Mouse (Mus musculus): ENCODE measurements at regions not wholly inside any gene's neighbourhood (a gene's known extent, or its start where the extent isn't known, plus 50 kb on each side); places are given as distances from the start of the nearest gene placed in this dataset.

DNA sequence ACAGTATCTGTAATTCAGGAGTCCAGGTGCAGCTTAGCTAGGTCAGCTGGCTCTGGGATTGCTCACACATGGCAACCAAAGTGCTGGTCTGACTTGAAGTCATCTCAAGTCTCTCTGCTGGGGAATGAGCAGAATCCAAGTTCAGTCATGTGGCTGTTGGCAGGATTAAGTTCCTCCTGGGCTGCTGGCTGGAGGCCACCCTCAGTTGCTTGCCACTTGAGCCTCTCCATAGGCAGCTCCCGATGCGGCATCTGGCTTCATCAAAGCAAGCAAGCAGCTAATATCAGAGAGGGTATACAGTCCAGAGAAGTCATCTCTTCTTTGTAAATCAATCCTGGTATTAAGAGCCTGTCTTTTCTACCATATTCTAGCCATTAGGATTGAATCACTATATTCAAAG, 714.3 kb downstream of the Nedd1 start:
- Histone ChIP-seq H3K27ac (replicated peaks) (no peak overlapping the region), H3K4me1 (no peaks in the 10 kb centered on the region; the same call in 1 of the 2 replicates), H3K4me3 (no peak overlapping the region), H3K36me3 (replicated peaks) (no peaks in the 10 kb centered on the region), H3K27me3 (replicated peaks; ENCODE audit: low read depth, poor library complexity, severe bottlenecking) (no peaks in the 10 kb centered on the region), H3K9me3 (no peaks in the 10 kb centered on the region)
- DNase-seq (ENCODE audit: low spot score), result no peak
- WGBS, result 88% methylated on average over 2 of the region's 2 CpGs

- Histone ChIP-seq H3K36me3 (replicated peaks) (no peaks in the 10 kb centered on the region), H3K4me1 (no peaks in the 10 kb centered on the region; the same call in 1 of the 2 replicates), H3K27ac (replicated peaks) (no peak overlapping the region), H3K9me3 (no peaks in the 10 kb centered on the region), H3K4me3 (no peak overlapping the region), H3K27me3 (replicated peaks; ENCODE audit: low read depth, poor library complexity, severe bottlenecking) (no peaks in the 10 kb centered on the region)
- DNase-seq (ENCODE audit: low spot score), result no peak
- 52% methylated on average over 3 of the region's 3 CpGs for WGBS
Measured at GRCm38 (mm10) chr10:92006467-92006866, 715.8 kb downstream of the Nedd1 start.

DNA sequence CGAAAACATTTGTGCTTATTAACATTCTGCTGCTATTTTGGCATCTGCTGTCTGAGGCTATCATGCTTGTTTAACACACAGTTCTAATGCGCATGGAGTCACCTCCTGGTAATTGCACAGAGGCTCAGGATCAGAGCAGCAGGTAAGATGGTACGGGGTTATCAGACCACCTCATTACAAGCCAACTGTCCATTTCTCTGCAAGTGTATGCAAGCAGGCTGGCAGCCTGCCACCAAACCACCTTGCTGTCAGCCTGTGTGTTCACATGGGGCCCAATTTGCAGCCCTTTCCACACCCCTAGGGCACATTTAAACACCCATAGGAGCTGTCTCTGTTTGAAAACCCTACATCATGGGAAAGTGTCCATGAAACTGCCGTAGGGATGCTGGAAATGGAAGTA, 731.2 kb downstream of the Nedd1 start:
- no peaks in the 10 kb centered on the region for H3K9me3 ChIP-seq
- no peaks in the 10 kb centered on the region for H3K27me3 ChIP-seq (replicated peaks; ENCODE audit: low read depth, poor library complexity, severe bottlenecking)
- H3K4me3 ChIP-seq, result no peak overlapping the region
- H3K36me3 ChIP-seq (replicated peaks), result no peaks in the 10 kb centered on the region
- no peak overlapping the region for H3K27ac ChIP-seq (replicated peaks)
- H3K4me1 ChIP-seq, result no peaks in the 10 kb centered on the region
- WGBS, result 83% methylated on average over 4 of the region's 4 CpGs
- no peak for DNase-seq (ENCODE audit: low spot score)

DNA sequence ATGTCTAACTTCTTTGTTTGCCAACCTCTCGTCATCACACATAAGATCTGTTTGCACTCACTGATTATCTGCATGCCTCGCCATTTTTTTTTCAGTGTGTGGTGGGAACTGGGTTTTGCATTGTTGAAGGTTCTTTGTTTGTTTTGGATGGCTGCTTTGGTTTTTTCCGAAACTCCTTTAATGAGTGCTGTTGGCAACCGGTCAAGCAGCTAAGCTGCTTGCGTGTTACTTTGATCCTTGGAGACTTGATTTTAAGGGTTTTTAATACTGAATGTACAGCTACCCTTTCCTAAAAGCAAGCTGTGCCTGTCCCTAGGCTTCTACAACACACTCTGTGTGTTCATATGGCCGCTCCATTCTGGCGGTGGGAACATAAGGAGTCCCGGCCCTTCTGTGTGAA, 733.9 kb downstream of the Nedd1 start:
- Histone ChIP-seq H3K27me3 (replicated peaks; ENCODE audit: low read depth, poor library complexity, severe bottlenecking) (no peaks in the 10 kb centered on the region), H3K4me1 (no peaks in the 10 kb centered on the region), H3K27ac (replicated peaks) (no peak overlapping the region), H3K4me3 (no peak overlapping the region), H3K9me3 (no peaks in the 10 kb centered on the region), H3K36me3 (replicated peaks) (no peaks in the 10 kb centered on the region)
- WGBS, result 76% methylated on average over 8 of the region's 8 CpGs
- DNase-seq (ENCODE audit: low spot score), result no peak

GRCm38 (mm10) chr10:91979841-91980240, 742.4 kb downstream of the Nedd1 start:
- no peaks in the 10 kb centered on the region for H3K9me3 ChIP-seq
- H3K27me3 ChIP-seq (replicated peaks; ENCODE audit: low read depth, poor library complexity, severe bottlenecking), result no peaks in the 10 kb centered on the region
- no peaks in the 10 kb centered on the region for H3K36me3 ChIP-seq (replicated peaks)
- 93% methylated on average over 2 of the region's 2 CpGs for WGBS
- H3K4me3 ChIP-seq, result no peak overlapping the region
- DNase-seq (ENCODE audit: low spot score), result no peak
- H3K27ac ChIP-seq (replicated peaks), result no peak overlapping the region
- no peaks in the 10 kb centered on the region for H3K4me1 ChIP-seq

DNA sequence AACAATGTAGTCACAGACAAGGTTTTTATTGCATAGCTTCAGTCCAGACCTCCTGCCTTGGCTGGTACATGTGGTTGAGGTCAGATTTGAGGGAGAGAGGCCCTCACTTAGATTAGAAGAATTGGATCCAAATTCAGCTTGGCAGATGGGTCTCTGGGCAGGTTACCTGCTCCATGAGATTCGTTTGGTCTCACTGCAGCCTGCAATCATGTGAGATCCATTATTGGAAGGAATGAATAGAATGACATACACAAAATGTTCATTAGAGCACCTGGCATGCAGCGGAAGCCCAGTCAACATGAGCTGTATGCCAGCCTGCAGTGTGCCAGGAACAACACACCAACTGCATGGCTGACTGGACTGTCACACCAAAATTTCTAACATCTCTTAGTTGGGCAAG, 750.3 kb downstream of the Nedd1 start:
- Histone ChIP-seq H3K27ac (replicated peaks) (no peak overlapping the region), H3K4me1 (no peaks in the 10 kb centered on the region), H3K9me3 (no peaks in the 10 kb centered on the region), H3K36me3 (replicated peaks) (no peaks in the 10 kb centered on the region), H3K4me3 (no peak overlapping the region), H3K27me3 (replicated peaks; ENCODE audit: low read depth, poor library complexity, severe bottlenecking) (no peaks in the 10 kb centered on the region)
- DNase-seq (ENCODE audit: low spot score), result no peak
- WGBS, result 87% methylated on average over 2 of the region's 2 CpGs

GRCm38 (mm10) chr10:91967570-91968310, 754.5 kb downstream of the Nedd1 start:
- H3K4me3 ChIP-seq, result no peak overlapping the region
- 86% methylated on average over 18 of the region's 18 CpGs for WGBS
- H3K36me3 ChIP-seq (replicated peaks), result no peaks in the 10 kb centered on the region
- no peaks in the 10 kb centered on the region for H3K27me3 ChIP-seq (replicated peaks; ENCODE audit: low read depth, poor library complexity, severe bottlenecking)
- H3K27ac ChIP-seq (replicated peaks), result no peak overlapping the region
- H3K4me1 ChIP-seq, result no peaks in the 10 kb centered on the region
- DNase-seq (ENCODE audit: low spot score), result no peak
- H3K9me3 ChIP-seq, result no peaks in the 10 kb centered on the region

DNA sequence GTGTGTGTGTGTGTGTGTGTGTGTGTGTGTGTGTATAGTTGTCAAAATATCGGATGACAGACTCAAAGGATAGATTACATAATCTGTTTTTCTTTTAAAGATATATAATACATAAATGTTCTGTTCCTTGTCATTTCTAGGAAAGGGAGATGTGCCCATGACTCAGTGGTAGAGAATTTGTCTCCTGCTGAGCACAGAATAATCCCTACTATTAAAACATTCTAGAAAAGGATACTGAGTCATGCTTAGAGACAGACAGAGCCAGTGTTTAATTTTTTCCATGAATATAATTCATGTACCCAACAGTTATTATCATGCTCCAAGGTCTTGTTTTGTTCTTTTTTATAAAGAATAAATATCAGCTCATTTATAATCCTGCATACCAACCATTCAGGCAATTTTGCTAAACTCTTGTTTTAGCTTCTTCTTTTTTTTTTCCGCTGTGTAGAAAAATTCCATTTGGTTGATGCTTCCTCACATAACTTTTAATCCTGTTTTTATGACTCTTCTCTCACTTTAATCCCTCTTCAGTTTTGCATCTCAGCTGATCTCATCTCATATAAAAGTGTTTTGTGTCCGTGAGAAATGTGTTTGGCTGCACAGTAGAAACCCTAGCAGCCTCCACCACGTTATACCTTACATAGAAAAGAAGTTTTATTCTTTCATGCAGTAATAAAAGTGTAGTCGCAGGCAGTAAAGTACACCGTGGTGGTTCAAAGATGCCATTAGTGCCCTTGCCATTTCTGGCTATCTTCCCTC, 762.3 kb downstream of the Nedd1 start:
- Histone ChIP-seq H3K9me3 (no peaks in the 10 kb centered on the region), H3K36me3 (replicated peaks) (no peaks in the 10 kb centered on the region), H3K4me3 (no peak overlapping the region), H3K27ac (replicated peaks) (no peak overlapping the region), H3K27me3 (replicated peaks; ENCODE audit: low read depth, poor library complexity, severe bottlenecking) (no peaks in the 10 kb centered on the region), H3K4me1 (no peaks in the 10 kb centered on the region)
- WGBS, result 82% methylated on average over 6 of the region's 6 CpGs
- no peak for DNase-seq (ENCODE audit: low spot score)

DNA sequence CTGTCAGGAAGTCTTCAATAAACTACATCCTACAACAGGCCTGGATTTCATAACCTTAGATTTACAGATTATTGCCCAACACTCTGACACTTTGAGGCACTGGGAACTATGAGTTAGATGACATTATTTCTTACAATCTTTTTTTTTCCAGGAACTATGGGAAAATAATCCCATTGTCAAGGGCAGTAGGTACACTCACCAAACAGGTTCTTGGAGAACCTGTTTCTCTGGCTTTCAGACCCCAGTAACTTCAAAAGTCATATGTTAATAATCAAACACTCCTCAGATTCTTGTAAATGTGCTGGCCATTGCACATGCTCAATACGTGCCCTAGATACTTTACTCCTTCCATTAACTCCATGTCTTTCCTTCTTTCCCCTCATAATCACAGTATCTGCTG, 769.1 kb downstream of the Nedd1 start:
- DNase-seq (ENCODE audit: low spot score), result no peak
- no peak overlapping the region for H3K4me3 ChIP-seq
- H3K4me1 ChIP-seq, result peaks cover 4% of the 10 kb centered on the region; the same call in 1 of the 2 replicates
- H3K9me3 ChIP-seq, result no peaks in the 10 kb centered on the region
- WGBS, result 87% methylated on average over 1 of the region's 1 CpGs
- no peaks in the 10 kb centered on the region for H3K27me3 ChIP-seq (replicated peaks; ENCODE audit: low read depth, poor library complexity, severe bottlenecking)
- no peaks in the 10 kb centered on the region for H3K36me3 ChIP-seq (replicated peaks)
- no peak overlapping the region for H3K27ac ChIP-seq (replicated peaks)

- Histone ChIP-seq H3K4me1 (no peaks in the 10 kb centered on the region), H3K36me3 (replicated peaks) (no peaks in the 10 kb centered on the region), H3K27me3 (replicated peaks; ENCODE audit: low read depth, poor library complexity, severe bottlenecking) (no peaks in the 10 kb centered on the region), H3K27ac (replicated peaks) (no peak overlapping the region), H3K9me3 (no peaks in the 10 kb centered on the region), H3K4me3 (no peak overlapping the region)
- DNase-seq (ENCODE audit: low spot score), result no peak
- 87% methylated on average over 3 of the region's 3 CpGs for WGBS
Measured at GRCm38 (mm10) chr10:91923626-91924025, 742.5 kb upstream of the Tmpo start.

DNA sequence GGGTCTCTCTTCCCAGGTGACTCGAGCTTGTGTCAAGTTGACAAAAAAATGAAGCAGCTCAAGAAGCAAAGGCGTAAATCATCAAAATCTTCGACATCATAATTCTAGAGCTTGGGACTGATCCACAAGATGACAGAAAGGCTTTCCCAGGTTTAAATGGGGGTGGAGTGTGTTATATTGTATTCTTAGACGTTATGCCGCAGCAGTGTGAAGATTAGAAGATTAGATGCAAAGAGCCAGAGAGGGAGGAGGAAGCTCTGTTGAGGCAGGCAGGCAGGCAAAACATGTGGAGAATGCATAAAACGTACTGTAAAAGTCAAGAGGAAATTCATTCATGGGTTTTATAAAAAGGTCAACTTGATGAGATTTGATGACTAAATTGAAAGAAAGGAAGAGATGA, 708.7 kb upstream of the Tmpo start:
- H3K4me3 ChIP-seq, result no peak overlapping the region
- no peak for DNase-seq (ENCODE audit: low spot score)
- no peaks in the 10 kb centered on the region for H3K9me3 ChIP-seq
- H3K27me3 ChIP-seq (replicated peaks; ENCODE audit: low read depth, poor library complexity, severe bottlenecking), result no peaks in the 10 kb centered on the region
- H3K4me1 ChIP-seq, result no peaks in the 10 kb centered on the region
- WGBS, result 92% methylated on average over 6 of the region's 6 CpGs
- no peak overlapping the region for H3K27ac ChIP-seq (replicated peaks)
- no peaks in the 10 kb centered on the region for H3K36me3 ChIP-seq (replicated peaks)

DNA sequence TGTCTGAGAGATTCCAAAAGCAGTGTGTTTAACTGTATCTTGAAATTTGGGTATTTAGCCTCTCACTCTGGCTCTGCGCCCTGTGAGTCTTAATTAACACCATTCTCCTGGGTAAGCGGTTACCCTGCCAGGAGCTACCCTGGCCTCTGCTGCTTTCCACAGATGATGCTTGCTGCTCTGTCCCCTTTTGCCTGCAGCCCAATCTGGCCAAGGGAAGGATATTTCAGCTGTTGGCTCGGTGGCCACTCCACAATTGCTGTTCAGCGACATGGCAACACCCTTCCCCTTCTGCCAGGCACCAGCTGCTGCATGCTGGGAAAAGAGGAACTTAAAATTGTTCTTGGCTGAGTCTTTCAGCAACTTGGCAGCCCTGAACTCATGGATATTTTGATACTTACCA, 707.4 kb upstream of the Tmpo start:
- H3K9me3 ChIP-seq, result no peaks in the 10 kb centered on the region
- H3K4me3 ChIP-seq, result no peak overlapping the region
- H3K4me1 ChIP-seq, result no peaks in the 10 kb centered on the region
- DNase-seq (ENCODE audit: low spot score), result no peak
- no peaks in the 10 kb centered on the region for H3K36me3 ChIP-seq (replicated peaks)
- WGBS, result 87% methylated on average over 4 of the region's 4 CpGs
- H3K27me3 ChIP-seq (replicated peaks; ENCODE audit: low read depth, poor library complexity, severe bottlenecking), result no peaks in the 10 kb centered on the region
- H3K27ac ChIP-seq (replicated peaks), result no peak overlapping the region

GRCm38 (mm10) chr10:91883155-91883554, 702.0 kb upstream of the Tmpo start:
- H3K27me3 ChIP-seq (replicated peaks; ENCODE audit: low read depth, poor library complexity, severe bottlenecking), result no peaks in the 10 kb centered on the region
- H3K9me3 ChIP-seq, result no peaks in the 10 kb centered on the region
- H3K36me3 ChIP-seq (replicated peaks), result no peaks in the 10 kb centered on the region
- peak; percentile 41 for DNase-seq (ENCODE audit: low spot score)
- WGBS, result 55% methylated on average over 5 of the region's 5 CpGs
- peaks cover 7% of the 10 kb centered on the region for H3K4me1 ChIP-seq
- no peak overlapping the region for H3K4me3 ChIP-seq
- H3K27ac ChIP-seq (replicated peaks), result no peak overlapping the region
